Mouse (Mus musculus): ENCODE results near the gene Nup188.

GRCm38 (mm10) chr2:30270134-30270533 lies 16.1 kb upstream of the Nup188 start:
- peak; percentile 29 for TF ChIP-seq CTCF (IDR thresholded peaks at IDR 0.05; ENCODE audit: control insufficient read depth, insufficient read depth, insufficient read length)
- TF ChIP-seq USF1 (IDR thresholded peaks at IDR 0.05; ENCODE audit: low read depth), result no peak
- TF ChIP-seq CEBPB (IDR thresholded peaks at IDR 0.05; ENCODE audit: low read depth), result no peak
